ENCODE assay signal across 17 mouse cellular contexts in genomic region chr10:62162410-62162809, GRCm38 (mm10). TPM values are rescaled to one million over a fixed set of nuclear protein-coding genes. Genes with fewer than 3 reads are reported as not detected.
DNase-seq lines count a peak whose midpoint lies in the region; ATAC-seq lines count a peak whose summit lies in the region.
"Had no signal": no experiment of that assay in that cellular context is flagged by ENCODE, and none has a peak within 500 bp of the region (broad histone marks: within the 10 kb centered on the region; RNA-seq: fewer than 3 reads in every experiment).

No protein-coding gene starts in this region.

- H3K27ac ChIP-seq in heart, embryonic 12.5 days (ENCODE audit: poor library complexity, severe bottlenecking): no peak overlapping the region
- no peak overlapping the region for H3K27ac ChIP-seq in kidney, embryonic 16.5 days (ENCODE audit: low read length)
- H3K27ac ChIP-seq in limb, embryonic 10.5 days: no peak overlapping the region
- H3K27ac ChIP-seq: macrophage; neural tube, embryonic 13.5 days had no signal

- H3K36me3 ChIP-seq in heart, embryonic 12.5 days: no peaks in the 10 kb centered on the region
- H3K36me3 ChIP-seq in kidney, embryonic 16.5 days (ENCODE audit: insufficient read depth, low read length): no peaks in the 10 kb centered on the region
- H3K36me3 ChIP-seq in limb, embryonic 10.5 days: no peaks in the 10 kb centered on the region
- H3K36me3 ChIP-seq: neural tube, embryonic 13.5 days had no signal

- H3K9me3 ChIP-seq in heart, embryonic 12.5 days (replicated peaks): peaks cover 6% of the 10 kb centered on the region; the same call in 1 of the 2 replicates
- H3K9me3 ChIP-seq in kidney, embryonic 16.5 days (ENCODE audit: low read length): no peaks in the 10 kb centered on the region; the same call in 1 of the 2 replicates
- H3K9me3 ChIP-seq in limb, embryonic 10.5 days (replicated peaks): no peaks in the 10 kb centered on the region
- H3K9me3 ChIP-seq: neural tube, embryonic 13.5 days had no signal

- H3K4me1 ChIP-seq in heart, embryonic 12.5 days (replicated peaks): no peaks in the 10 kb centered on the region
- peaks cover 11% of the 10 kb centered on the region for H3K4me1 ChIP-seq in kidney, embryonic 16.5 days (ENCODE audit: insufficient read depth, low read length)
- H3K4me1 ChIP-seq in limb, embryonic 10.5 days: peaks cover 10% of the 10 kb centered on the region; the same call in 1 of the 2 replicates

- peak; percentile 3 to 35 for DNase-seq in heart, adult 9 months (ENCODE audit: low spot score in 2 of 2)
- peak; percentile 29 to 31 for DNase-seq in spleen, postnatal 36 days (ENCODE audit: low spot score in 2 of 2)
- no peak for DNase-seq in spleen, adult 12 weeks (ENCODE audit: low spot score)
- no peak for DNase-seq in embryo, embryonic 10.5 days (ENCODE audit: low spot score)
- DNase-seq in right cerebral cortex, postnatal 25 days: no peak
- DNase-seq in limb, embryonic 10.5 days (ENCODE audit: low spot score): no peak
- DNase-seq: cerebellum, adult 2 months; embryo, embryonic 11 days; gastrocnemius, postnatal 36 days had no signal

- no peak overlapping the region for H3K4me3 ChIP-seq in heart, embryonic 12.5 days
- no peak overlapping the region for H3K4me3 ChIP-seq in kidney, embryonic 16.5 days (ENCODE audit: low read length)
- no peak overlapping the region for H3K4me3 ChIP-seq in limb, embryonic 10.5 days
- H3K4me3 ChIP-seq: erythroblast, embryonic 14.5 days; neural tube, embryonic 13.5 days had no signal

- H3K9ac ChIP-seq in heart, embryonic 12.5 days: no peak overlapping the region
- H3K9ac ChIP-seq in kidney, embryonic 16.5 days (replicated peaks; ENCODE audit: low read length): no peak overlapping the region
- H3K9ac ChIP-seq: neural tube, embryonic 13.5 days had no signal

- ATAC-seq in heart, embryonic 12.5 days (ENCODE audit: insufficient number of reproducible peaks, low FRiP score): no peak
- ATAC-seq in kidney, embryonic 16.5 days (ENCODE audit: low FRiP score, low TSS enrichment): peak; percentile 46; the same call in 1 of the 2 replicates

- 53% methylated on average over 10 of the region's 10 CpGs for WGBS in heart, embryonic 12.5 days
- 29% methylated on average over 10 of the region's 10 CpGs for WGBS in kidney, embryonic 16.5 days
- WGBS in limb, embryonic 10.5 days: 68% methylated on average over 10 of the region's 10 CpGs

- H3K4me2 ChIP-seq in heart, embryonic 12.5 days: no peak overlapping the region
- H3K4me2 ChIP-seq in kidney, embryonic 16.5 days (replicated peaks; ENCODE audit: low read depth, low read length): no peak overlapping the region
- H3K4me2 ChIP-seq: neural tube, embryonic 13.5 days had no signal

- H3K27me3 ChIP-seq in heart, embryonic 12.5 days (replicated peaks): no peaks in the 10 kb centered on the region
- no peaks in the 10 kb centered on the region for H3K27me3 ChIP-seq in kidney, embryonic 16.5 days (ENCODE audit: insufficient read depth, low read length)
- 0 out of 2 replicates have a peak, but pooled peaks cover 6% of the 10 kb centered on the region for H3K27me3 ChIP-seq in limb, embryonic 10.5 days (ENCODE audit: low read depth, poor library complexity, severe bottlenecking)

RNA-seq across cellular contexts. Expression of gene Fam241b, which starts 18.7 kb away (rescaled TPM):
- 3.7 and 4.1 TPM in 2 replicates for polyA plus RNA-seq in heart, embryonic 12.5 days (2016; fragmentation: Nextera tagmentation; extraction: Ambion mirVana)
- 13.9 and 16.7 TPM in 2 replicates for polyA plus RNA-seq in kidney, embryonic 16.5 days (2015; fragmentation: Nextera tagmentation; extraction: Ambion mirVana)
- 9.0 and 12.6 TPM in 2 replicates for polyA plus RNA-seq in limb, embryonic 10.5 days (2016; fragmentation: Nextera tagmentation; extraction: Ambion mirVana)
- polyA plus RNA-seq: macrophage had no signal

RNA-seq across cellular contexts. Expression of gene Neurog3, which starts 29.5 kb away (rescaled TPM):
- not detected in 2 replicates for polyA plus RNA-seq in heart, embryonic 12.5 days (2016; fragmentation: Nextera tagmentation; extraction: Ambion mirVana)
- not detected in 2 replicates for polyA plus RNA-seq in kidney, embryonic 16.5 days (2015; fragmentation: Nextera tagmentation; extraction: Ambion mirVana)
- not detected in 2 replicates for polyA plus RNA-seq in limb, embryonic 10.5 days (2016; fragmentation: Nextera tagmentation; extraction: Ambion mirVana)
- polyA plus RNA-seq: erythroblast, embryonic 14.5 days; limb, embryonic 11.5 days; macrophage; midbrain, postnatal 0 days; urinary bladder, adult 2 months had no signal

Comparison
In these comparisons a context has a peak if more than half of its experiments do, and no peak if none do; other contexts are left out.
1. DNase-seq: peak in heart, adult 9 months (2 of 2) and spleen, postnatal 36 days (2 of 2); none in spleen, adult 12 weeks (single experiment), embryo, embryonic 10.5 days (single experiment), right cerebral cortex, postnatal 25 days (single experiment) and limb, embryonic 10.5 days (single experiment).